1 mouse cellular context compared by ENCODE assay signal in the genomic region with DNA sequence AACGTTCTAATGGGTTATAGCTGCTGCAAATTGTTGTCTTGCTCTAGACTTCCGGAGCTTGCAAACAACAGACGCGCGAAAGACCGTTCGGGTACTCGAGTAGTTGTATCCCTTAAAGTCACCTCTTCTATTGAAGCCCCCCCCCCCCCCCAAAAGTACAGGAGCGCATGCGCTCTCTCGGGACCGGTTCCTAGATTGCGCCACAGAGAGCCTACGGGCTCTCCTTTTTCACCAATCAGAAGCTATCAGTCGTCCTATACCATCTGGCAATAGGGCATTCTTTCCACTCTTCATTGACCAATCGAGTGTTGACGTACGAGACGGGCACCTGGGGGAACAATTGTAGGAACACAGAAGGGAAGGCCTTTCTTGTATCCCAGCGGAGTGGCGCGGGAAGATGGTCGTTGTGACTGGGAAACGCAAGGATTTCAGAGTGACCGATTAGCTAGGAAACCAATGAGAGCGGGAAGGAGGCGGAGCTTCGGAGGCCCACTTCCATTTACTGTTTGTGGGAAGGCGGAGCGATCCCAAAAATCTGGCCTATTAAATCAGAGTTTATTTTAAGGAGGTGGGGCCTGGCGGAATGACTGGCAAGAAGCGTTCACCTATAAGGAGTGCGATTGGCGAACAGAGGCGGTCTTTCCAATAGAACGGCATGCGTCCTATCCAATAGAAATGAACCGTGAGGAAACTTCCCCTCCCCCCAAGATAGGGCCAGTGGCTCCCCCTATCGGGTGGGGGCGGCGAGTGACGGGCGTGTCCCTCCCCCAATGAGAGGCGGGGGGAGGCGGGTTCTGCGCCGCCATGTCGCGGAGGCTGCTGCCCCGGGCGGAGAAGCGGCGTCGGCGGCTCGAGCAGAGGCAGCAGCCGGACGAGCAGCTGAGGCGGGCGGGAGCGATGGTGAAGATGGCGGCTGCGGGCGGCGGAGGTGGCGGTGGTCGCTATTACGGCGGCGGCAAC.
TF ChIP-seq lines count a peak whose summit lies in the region.

No protein-coding gene starts in this region.

TF ChIP-seq in MEL, 35 proteins besides CTCF, POLR2A, EP300 and RAD21:
- TF ChIP-seq KAT2A (conservative IDR thresholded peaks at IDR 0.05; ENCODE audit: low read depth, low read length): peak; percentile 63
- TF ChIP-seq SMC3 (IDR thresholded peaks at IDR 0.05; ENCODE audit: low read depth, low read length): no peak
- TF ChIP-seq HCFC1 (IDR thresholded peaks at IDR 0.05; ENCODE audit: low read depth, low read length): peak; percentile 80
- TF ChIP-seq MAZ (IDR thresholded peaks at IDR 0.05; ENCODE audit: low read depth, low read length): peak; percentile 61; the same call in 1 of the 2 replicates
- peak; percentile 72 for TF ChIP-seq NELFE (IDR thresholded peaks at IDR 0.05; ENCODE audit: low read depth, low read length)
- TF ChIP-seq GATA1 (IDR thresholded peaks at IDR 0.05; ENCODE audit: low read depth, low read length): peak; percentile 73
- peak; percentile 87 for TF ChIP-seq POLR2AphosphoS2 (IDR thresholded peaks at IDR 0.05; ENCODE audit: low read length)
- peak; percentile 12; the same call in 1 of the 2 replicates for TF ChIP-seq TCF12 (IDR thresholded peaks at IDR 0.05; ENCODE audit: low read depth, low read length)
- TF ChIP-seq MEF2A (IDR thresholded peaks at IDR 0.05; ENCODE audit: extremely low read depth, insufficient replicate concordance, low read depth, low read length, poor library complexity, severe bottlenecking): no peak
- TF ChIP-seq NRF1 (IDR thresholded peaks at IDR 0.05; ENCODE audit: insufficient read depth, low read depth, low read length, poor library complexity, severe bottlenecking): peak; percentile 79
- peak; percentile 96 for TF ChIP-seq CHD2 (IDR thresholded peaks at IDR 0.05; ENCODE audit: low read length)
- TF ChIP-seq ZC3H11A (IDR thresholded peaks at IDR 0.05; ENCODE audit: low read depth, low read length): no peak
- TF ChIP-seq ZNF384 (IDR thresholded peaks at IDR 0.05; ENCODE audit: low read depth, low read length): peak; percentile 50; the same call in 1 of the 2 replicates
- TF ChIP-seq E2F4 (IDR thresholded peaks at IDR 0.05; ENCODE audit: borderline replicate concordance, low read depth, low read length): peak; percentile 46; the same call in 1 of the 2 replicates
- peak; percentile 88 for TF ChIP-seq RCOR1 (IDR thresholded peaks at IDR 0.05; ENCODE audit: low read depth, low read length)
- 0 out of 2 replicates have a peak, but pooled peaks have one; percentile 35 for TF ChIP-seq ELF1 (IDR thresholded peaks at IDR 0.05; ENCODE audit: low read depth, low read length)
- peak; percentile 25; the same call in 1 of the 2 replicates for TF ChIP-seq ZMIZ1 (IDR thresholded peaks at IDR 0.05; ENCODE audit: low read depth, low read length)
- TF ChIP-seq MXI1 (IDR thresholded peaks at IDR 0.05; ENCODE audit: low read depth, low read length): no peak; the same call in 1 of the 2 replicates
- no peak for TF ChIP-seq BHLHE40 (IDR thresholded peaks at IDR 0.05; ENCODE audit: borderline replicate concordance, low read depth, low read length)
- TF ChIP-seq TBP (IDR thresholded peaks at IDR 0.05; ENCODE audit: low read depth, low read length): peak; percentile 61
- no peak for TF ChIP-seq TAL1 (IDR thresholded peaks at IDR 0.05; ENCODE audit: low read length)
